Mouse (Mus musculus) megakaryocyte, embryonic 14.5 days (primary cell): Measurements from ENCODE around the gene Nxn.

Experiments used
- FLI1 ChIP-seq: IDR thresholded peaks from 2 replicates; pipeline ENCODE4 v1.6.1; 2012; ENCODE audit warnings: low read length, inconsistent platforms, mixed read lengths
- GATA1 ChIP-seq: IDR thresholded peaks from 3 replicates; pipeline ENCODE4 v1.6.1; 2012; ENCODE audit warnings: mixed read lengths, low read length, inconsistent platforms, borderline replicate concordance

DNA sequence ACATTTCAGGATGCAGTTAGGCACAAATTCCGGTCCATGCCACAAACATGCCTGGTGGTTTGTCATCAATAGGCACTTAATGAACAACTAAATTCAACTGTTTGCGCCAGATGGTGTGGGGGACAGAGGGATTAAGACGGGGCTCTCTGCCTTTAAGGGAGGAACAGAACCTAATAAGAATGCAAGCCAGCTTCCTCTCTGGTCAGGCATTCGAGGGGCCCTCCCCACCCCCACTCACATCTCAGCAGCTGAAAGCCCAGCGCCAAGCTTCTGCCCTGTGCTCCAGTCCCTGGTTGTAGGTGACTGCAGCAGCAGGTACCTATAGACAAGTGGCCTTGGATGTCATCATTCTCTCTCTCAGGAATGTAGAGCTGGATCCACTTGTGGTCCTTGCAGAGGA lies 104.9 kb downstream of the Nxn start:
- TF ChIP-seq GATA1 (no peak), FLI1 (no peak)
